Mouse (Mus musculus) liver, postnatal 0 days (tissue): ENCODE results near the gene 3100002H09Rik.

ENCODE experiments used
- CTCF ChIP-seq: sonication (generic); IDR thresholded peaks from 2 replicates; pipeline ENCODE4 v1.5.1; 2016; ENCODE audit warnings: antibody characterized with exemption, low read depth
- EP300 ChIP-seq: IDR thresholded peaks from 2 replicates; pipeline ENCODE4 v1.6.1; 2016; ENCODE audit warnings: antibody characterized with exemption, low read depth, mild to moderate bottlenecking

GRCm38 (mm10) chr4:124631456-124631855 lies 20.9 kb upstream of the 3100002H09Rik start:
- TF ChIP-seq EP300 = no peak
- no peak for TF ChIP-seq CTCF
